Comparison of ENCODE assay signal across 15 mouse cellular contexts in the genomic region with DNA sequence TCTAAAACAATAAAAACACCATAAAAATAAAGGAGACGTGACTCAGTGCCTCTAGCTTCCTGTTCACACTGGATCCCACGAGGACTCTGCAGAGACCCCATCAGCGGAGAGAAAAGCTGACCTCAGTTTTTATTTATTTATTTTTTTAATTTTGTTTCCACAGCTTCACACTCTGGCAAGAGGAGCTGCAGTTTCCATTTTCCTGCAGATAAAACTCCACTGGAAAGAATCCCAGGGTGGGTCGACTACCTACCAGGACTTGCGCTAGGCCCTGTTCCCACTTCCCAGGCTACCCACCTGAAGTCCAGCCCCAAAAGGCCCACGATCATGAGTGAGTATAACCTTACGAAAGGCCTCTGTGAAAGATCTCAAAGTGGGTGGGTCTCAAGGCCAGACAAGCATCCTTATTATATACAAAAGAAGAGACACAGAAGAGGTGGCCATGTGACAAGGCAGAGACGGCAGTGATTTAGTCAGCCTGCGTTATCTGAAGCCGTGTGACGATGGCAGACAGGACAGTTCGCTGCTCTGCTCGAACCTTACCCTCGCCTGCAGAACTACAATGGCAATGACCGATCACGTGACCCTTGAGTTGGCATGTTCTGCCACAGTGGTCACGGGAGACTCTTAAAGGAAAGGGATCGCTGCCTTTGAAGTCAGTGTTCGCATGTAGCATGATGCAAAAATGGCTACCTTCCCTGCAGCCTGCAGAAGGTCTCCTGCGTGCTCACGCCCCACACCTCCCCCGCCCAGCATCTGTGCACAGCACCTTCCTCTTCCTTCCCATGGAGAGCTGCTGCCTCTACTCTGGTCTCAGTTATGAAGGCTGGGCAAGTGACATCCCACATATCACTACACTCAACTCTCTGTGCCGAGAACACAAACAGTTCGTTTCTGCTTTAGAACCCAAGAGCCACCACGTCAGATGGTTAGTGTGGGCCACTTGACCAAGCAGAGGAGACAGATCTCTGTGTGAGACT. TPM values are rescaled to one million over a fixed set of nuclear protein-coding genes. Genes with fewer than 3 reads are reported as not detected.
DNase-seq lines count a peak whose midpoint lies in the region; ATAC-seq and TF ChIP-seq lines count a peak whose summit lies in the region.
"Had no signal": no experiment of that assay in that cellular context is flagged by ENCODE, and none has a peak within 500 bp of the region (broad histone marks: within the 10 kb centered on the region; RNA-seq: fewer than 3 reads in every experiment).

No protein-coding gene starts in this region.

- H3K36me3 ChIP-seq in neural tube, embryonic 15.5 days, result no peaks in the 10 kb centered on the region
- H3K36me3 ChIP-seq in kidney, postnatal 0 days (ENCODE audit: insufficient read depth, low read length), result no peaks in the 10 kb centered on the region
- H3K36me3 ChIP-seq: lung, embryonic 15.5 days; neural tube, embryonic 12.5 days had no signal

- peak overlapping the region; percentile 89 for H3K27ac ChIP-seq in gastrocnemius, adult 2 months
- H3K27ac ChIP-seq in neural tube, embryonic 15.5 days (replicated peaks), result 0 out of 2 replicates have a peak overlapping the region, but pooled peaks have one; percentile 6
- H3K27ac ChIP-seq in kidney, postnatal 0 days, result peak overlapping the region; percentile 36; the same call in 1 of the 2 replicates
- H3K27ac ChIP-seq: lung, embryonic 15.5 days; neural tube, embryonic 12.5 days had no signal

- no peak overlapping the region for H3K4me2 ChIP-seq in neural tube, embryonic 15.5 days
- H3K4me2 ChIP-seq in kidney, postnatal 0 days (ENCODE audit: low read length), result no peak overlapping the region
- H3K4me2 ChIP-seq: lung, embryonic 15.5 days; neural tube, embryonic 12.5 days had no signal

- TF ChIP-seq CTCF in gastrocnemius, adult 2 months (IDR thresholded peaks at IDR 0.05), result no peak
- TF ChIP-seq CTCF in kidney, postnatal 0 days (IDR thresholded peaks at IDR 0.05; ENCODE audit: low read depth), result no peak

- peaks cover 37% of the 10 kb centered on the region for H3K4me1 ChIP-seq in neural tube, embryonic 15.5 days
- H3K4me1 ChIP-seq in kidney, postnatal 0 days (replicated peaks; ENCODE audit: insufficient read depth, low read length), result peaks cover 28% of the 10 kb centered on the region

- no peak overlapping the region for H3K4me3 ChIP-seq in gastrocnemius, adult 2 months
- H3K4me3 ChIP-seq in neural tube, embryonic 15.5 days (replicated peaks), result no peak overlapping the region
- H3K4me3 ChIP-seq in kidney, postnatal 0 days (replicated peaks; ENCODE audit: low read depth, low read length), result no peak overlapping the region
- H3K4me3 ChIP-seq: lung, embryonic 15.5 days; neural tube, embryonic 12.5 days had no signal

- no peaks in the 10 kb centered on the region for H3K9me3 ChIP-seq in neural tube, embryonic 15.5 days (replicated peaks)
- no peaks in the 10 kb centered on the region for H3K9me3 ChIP-seq in kidney, postnatal 0 days (replicated peaks; ENCODE audit: low read length)
- H3K9me3 ChIP-seq: lung, embryonic 15.5 days; neural tube, embryonic 12.5 days had no signal

- no peak overlapping the region for H3K9ac ChIP-seq in neural tube, embryonic 15.5 days (replicated peaks)
- H3K9ac ChIP-seq in kidney, postnatal 0 days (ENCODE audit: low read depth, low read length), result no peak overlapping the region; the same call in 1 of the 2 replicates
- H3K9ac ChIP-seq: lung, embryonic 15.5 days; neural tube, embryonic 12.5 days had no signal

- intact Hi-C loops in gastrocnemius, adult 2 months (cut with DNase I), result no loop called here

- WGBS in neural tube, embryonic 15.5 days, result 72% methylated on average over 25 of the region's 25 CpGs
- WGBS in kidney, postnatal 0 days, result 55% methylated on average over 25 of the region's 25 CpGs

- ATAC-seq in neural tube, embryonic 15.5 days (ENCODE audit: low FRiP score), result no peak
- ATAC-seq in kidney, postnatal 0 days (replicated peaks; ENCODE audit: low FRiP score, low read depth), result no peak
- ATAC-seq: midbrain, embryonic 16.5 days; Patski had no signal

- no peaks in the 10 kb centered on the region for H3K27me3 ChIP-seq in neural tube, embryonic 15.5 days (replicated peaks)
- H3K27me3 ChIP-seq in kidney, postnatal 0 days (ENCODE audit: insufficient read depth, low read length), result no peaks in the 10 kb centered on the region
- H3K27me3 ChIP-seq: lung, embryonic 15.5 days; neural tube, embryonic 12.5 days; Patski had no signal

- no peak for DNase-seq in gastrocnemius, adult 2 months
- no peak for DNase-seq in gastrocnemius, adult 8-10 months (ENCODE audit: low spot score in 2 of 2)
- peak; percentile 62 for DNase-seq in kidney, adult 9 months
- DNase-seq in kidney, postnatal 14 days, result no peak
- no peak for DNase-seq in neural tube, embryonic 10.5 days (ENCODE audit: extremely low spot score, low spot score)
- no peak for DNase-seq in kidney, postnatal 0 days (ENCODE audit: low spot score)
- DNase-seq in cerebellum, postnatal 10 days, result no peak
- DNase-seq: B cell, adult 2 months; cerebellum, postnatal 36 days; gastrocnemius, postnatal 14 days had no signal

RNA-seq across cellular contexts. Expression of gene Sema4d, which starts 14.3 kb away (rescaled TPM):
- total RNA-seq in gastrocnemius, adult 2 months (2021), result 100 to 1,000 TPM; 110 to 132 TPM
- 100 to 1,000 TPM; 127 to 151 (median 139) TPM for total RNA-seq in gastrocnemius, adult 8-10 months (2022)
- 15.2 and 17.9 TPM in 2 replicates for polyA plus RNA-seq in neural tube, embryonic 15.5 days (2015; fragmentation: Nextera tagmentation; extraction: Ambion mirVana)
- 23.8 and 24.6 TPM in 2 replicates for polyA plus RNA-seq in kidney, postnatal 0 days (2015; fragmentation: Nextera tagmentation; extraction: Ambion mirVana)

Comparison
In these comparisons a context has a peak if more than half of its experiments do, and no peak if none do; other contexts are left out.
1. H3K27ac ChIP-seq: peak in every context shown above with its lines; median percentile 89 in gastrocnemius, adult 2 months; 36 in kidney, postnatal 0 days; 6 in neural tube, embryonic 15.5 days.